Mouse (Mus musculus) MEL-GATA-1-ER (cell line): ENCODE measurements around the gene Poglut1.

ENCODE experiments used
- DNase-seq: peaks from one replicate; pipeline ENCODE4 v3.0.0-alpha.2; 2012; ENCODE audit warnings: low read depth; ENCODE audit errors: extremely low read depth

Poglut1 gene

GRCm38 (mm10) chr16:38549479-38550396, at the start of gene Poglut1:
Gene Poglut1 (minus strand): TSS chr16:38550258.
- peak; percentile 39 for DNase-seq

- no peak for DNase-seq
Measured at GRCm38 (mm10) chr16:38598986-38599680, 49.1 kb upstream of the Poglut1 start.

GRCm38 (mm10) chr16:38596651-38597050, 46.6 kb upstream of the Poglut1 start:
- DNase-seq, result no peak

- DNase-seq, result no peak
Measured at GRCm38 (mm10) chr16:38596099-38596498, 46.0 kb upstream of the Poglut1 start.

- no peak for DNase-seq
Measured at GRCm38 (mm10) chr16:38594435-38594834, 44.4 kb upstream of the Poglut1 start.

- no peak for DNase-seq
Measured at GRCm38 (mm10) chr16:38592946-38593345, 42.9 kb upstream of the Poglut1 start.

GRCm38 (mm10) chr16:38592026-38592678, 42.1 kb upstream of the Poglut1 start:
- DNase-seq, result no peak

- DNase-seq, result no peak
Measured at GRCm38 (mm10) chr16:38591506-38591905, 41.4 kb upstream of the Poglut1 start.

GRCm38 (mm10) chr16:38587572-38587971, 37.5 kb upstream of the Poglut1 start:
- DNase-seq, result no peak

GRCm38 (mm10) chr16:38587163-38587562, 37.1 kb upstream of the Poglut1 start:
- DNase-seq, result no peak

GRCm38 (mm10) chr16:38585186-38585585, 35.1 kb upstream of the Poglut1 start:
- peak; percentile 59 for DNase-seq

- DNase-seq, result no peak
Measured at GRCm38 (mm10) chr16:38584761-38585160, 34.7 kb upstream of the Poglut1 start.

- DNase-seq, result no peak
Measured at GRCm38 (mm10) chr16:38571481-38571880, 21.4 kb upstream of the Poglut1 start.

- DNase-seq, result no peak
Measured at GRCm38 (mm10) chr16:38568192-38568591, 18.1 kb upstream of the Poglut1 start.

- DNase-seq, result no peak
Measured at GRCm38 (mm10) chr16:38563516-38563915, 13.5 kb upstream of the Poglut1 start.

- no peak for DNase-seq
Measured at GRCm38 (mm10) chr16:38562968-38563327, 12.9 kb upstream of the Poglut1 start.

- DNase-seq, result peak; percentile 78
Measured at GRCm38 (mm10) chr16:38562131-38562967, 12.3 kb upstream of the Poglut1 start.

- DNase-seq, result no peak
Measured at GRCm38 (mm10) chr16:38558221-38558748, 8.2 kb upstream of the Poglut1 start, which contains the start of gene Tmem39a. Gene Tmem39a (plus strand): TSS chr16:38558698.

- DNase-seq, result no peak
Measured at GRCm38 (mm10) chr16:38555988-38556387, 5.9 kb upstream of the Poglut1 start.

- DNase-seq, result no peak
Measured at GRCm38 (mm10) chr16:38548000-38548399, 2.1 kb downstream of the Poglut1 start.
